Mouse (Mus musculus) CH12.LX (cell line): ENCODE results near the gene Apbb1ip. TPM values are rescaled to one million over a fixed set of nuclear protein-coding genes. Genes with fewer than 3 reads are reported as not detected.

ENCODE experiments used
- DNase-seq: peaks from one replicate; pipeline ENCODE4 v3.0.0-alpha.2; 2013; ENCODE audit errors: extremely low read depth
- H3K27ac ChIP-seq: 2 replicates; pipeline ENCODE4 v1.5.1; 2012; ENCODE audit warnings: low read depth, mild to moderate bottlenecking, control low read depth, moderate library complexity; ENCODE audit not compliant: insufficient read depth
- H3K27me3 ChIP-seq: replicated peaks from 2 replicates; pipeline ENCODE3; 2012; ENCODE audit warnings: inconsistent platforms
- H3K36me3 ChIP-seq, 2 experiments: replicated peaks in 1 of 2; 2 replicates each; pipeline versions ENCODE3 to v1.6.1; 2012; ENCODE audit warnings: inconsistent platforms in 1 of 2, low read length in 1 of 2, mild to moderate bottlenecking in 1 of 2, mixed read lengths in 1 of 2, moderate library complexity in 1 of 2; ENCODE audit not compliant: control insufficient read depth in 1 of 2, insufficient read depth in 1 of 2
- H3K4me1 ChIP-seq, 2 experiments: 2 replicates each; pipeline ENCODE4 v1.6.1; 2012; ENCODE audit warnings: inconsistent platforms in 1 of 2, moderate library complexity in 1 of 2; ENCODE audit not compliant: insufficient read depth in 2 of 2, control insufficient read depth in 1 of 2
- H3K4me2 ChIP-seq: 2 replicates; pipeline ENCODE4 v1.6.1; 2012; ENCODE audit warnings: low read depth, mild to moderate bottlenecking, control low read depth; ENCODE audit not compliant: poor library complexity, insufficient read depth, severe bottlenecking
- H3K4me3 ChIP-seq, 3 experiments: fragments of 150-350 bp in 1 of 3; sonication (generic) in 1 of 3; replicated peaks in 1 of 3; 2 replicates each; pipeline versions ENCODE3 to v1.5.1; 2011 to 2012; ENCODE audit warnings: low read depth in 2 of 3, low read length in 2 of 3, mild to moderate bottlenecking in 2 of 3, moderate library complexity in 2 of 3, control low read depth in 1 of 3, improper control_type of control experiment in 1 of 3, inconsistent platforms in 1 of 3, mixed read lengths in 1 of 3; ENCODE audit not compliant: poor library complexity in 1 of 3
- H3K79me2 ChIP-seq: replicated peaks from 2 replicates; pipeline ENCODE4 v1.6.1; 2012; ENCODE audit warnings: mild to moderate bottlenecking, moderate library complexity; ENCODE audit not compliant: control insufficient read depth, poor library complexity, insufficient read depth, severe bottlenecking; ENCODE audit errors: extremely low read depth
- H3K9ac ChIP-seq: 2 replicates; pipeline ENCODE4 v1.6.1; 2012; ENCODE audit warnings: low read depth, mild to moderate bottlenecking, control low read depth, moderate library complexity; ENCODE audit not compliant: insufficient read depth
- H3K9me3 ChIP-seq: replicated peaks from 2 replicates; pipeline ENCODE3; 2012; ENCODE audit warnings: low read length, inconsistent platforms, mixed read lengths
- CHD2 ChIP-seq: IDR thresholded peaks from 2 replicates; pipeline ENCODE4 v1.6.1; 2011; ENCODE audit warnings: low read length, improper control_type of control experiment
- CTCF ChIP-seq, 2 experiments: IDR thresholded peaks in 1 of 2; conservative IDR thresholded peaks in 1 of 2; 2 replicates each; pipeline ENCODE4 v1.5.1; 2011 to 2012; ENCODE audit warnings: low read depth in 2 of 2, low read length in 2 of 2, improper control_type of control experiment in 1 of 2, inconsistent platforms in 1 of 2, mild to moderate bottlenecking in 1 of 2, moderate library complexity in 1 of 2
- E2F4 ChIP-seq: IDR thresholded peaks from 2 replicates; pipeline ENCODE4 v1.6.1; 2011; ENCODE audit warnings: low read depth, low read length, improper control_type of control experiment; ENCODE audit not compliant: insufficient replicate concordance
- EP300 ChIP-seq: IDR thresholded peaks from 2 replicates; pipeline ENCODE4 v1.6.1; 2011; ENCODE audit warnings: low read length, improper control_type of control experiment
- ETS1 ChIP-seq: conservative IDR thresholded peaks from 2 replicates; pipeline ENCODE4 v1.6.1; 2012; ENCODE audit warnings: low read depth, mild to moderate bottlenecking, inconsistent platforms, low read length, improper control_type of control experiment, moderate library complexity
- HCFC1 ChIP-seq: IDR thresholded peaks from 2 replicates; pipeline ENCODE4 v1.6.1; 2012; ENCODE audit warnings: low read depth, mild to moderate bottlenecking, inconsistent platforms, low read length, improper control_type of control experiment
- IRF4 ChIP-seq: IDR thresholded peaks from 2 replicates; pipeline ENCODE4 v1.6.1; 2014; ENCODE audit warnings: low read depth, mild to moderate bottlenecking, inconsistent platforms, low read length, improper control_type of control experiment
- JUN ChIP-seq: IDR thresholded peaks from 2 replicates; pipeline ENCODE4 v1.6.1; 2011; ENCODE audit warnings: low read depth, mild to moderate bottlenecking, low read length, improper control_type of control experiment, moderate library complexity; ENCODE audit not compliant: insufficient read depth
- JUND ChIP-seq: conservative IDR thresholded peaks from 2 replicates; pipeline ENCODE4 v1.6.1; 2011; ENCODE audit warnings: low read depth, low read length, improper control_type of control experiment
- KAT2A ChIP-seq: IDR thresholded peaks from 2 replicates; pipeline ENCODE4 v1.6.1; 2012; ENCODE audit warnings: low read length, improper control_type of control experiment, inconsistent platforms; ENCODE audit not compliant: insufficient replicate concordance
- MAFK ChIP-seq: IDR thresholded peaks from 2 replicates; pipeline ENCODE4 v1.6.1; 2011; ENCODE audit warnings: low read length, improper control_type of control experiment; ENCODE audit not compliant: insufficient replicate concordance
- MAX ChIP-seq: IDR thresholded peaks from 2 replicates; pipeline ENCODE4 v1.6.1; 2011; ENCODE audit warnings: low read length, improper control_type of control experiment
- MEF2A ChIP-seq: IDR thresholded peaks from 2 replicates; pipeline ENCODE4 v1.6.1; 2014; ENCODE audit warnings: low read depth, mild to moderate bottlenecking, inconsistent platforms, low read length, improper control_type of control experiment, borderline replicate concordance
- MXI1 ChIP-seq: IDR thresholded peaks from 2 replicates; pipeline ENCODE4 v1.6.1; 2011; ENCODE audit warnings: mild to moderate bottlenecking, low read depth, low read length, improper control_type of control experiment
- NELFE ChIP-seq: IDR thresholded peaks from 2 replicates; pipeline ENCODE4 v1.6.1; 2011; ENCODE audit warnings: low read depth, low read length, improper control_type of control experiment
- NRF1 ChIP-seq: IDR thresholded peaks from 2 replicates; pipeline ENCODE4 v1.6.1; 2014; ENCODE audit warnings: low read depth, mild to moderate bottlenecking, inconsistent platforms, low read length, improper control_type of control experiment, moderate library complexity
- POLR2A ChIP-seq: IDR thresholded peaks from 2 replicates; pipeline ENCODE4 v1.6.1; 2011; ENCODE audit warnings: low read depth, mild to moderate bottlenecking, improper control_type of control experiment, low read length
- RAD21 ChIP-seq: IDR thresholded peaks from 2 replicates; pipeline ENCODE4 v1.6.1; 2011; ENCODE audit warnings: low read depth, mild to moderate bottlenecking, low read length, improper control_type of control experiment, moderate library complexity
- SIN3A ChIP-seq: IDR thresholded peaks from 2 replicates; pipeline ENCODE4 v1.6.1; 2012; ENCODE audit warnings: low read length, improper control_type of control experiment, inconsistent platforms
- SMC3 ChIP-seq: IDR thresholded peaks from 2 replicates; pipeline ENCODE4 v1.6.1; 2011; ENCODE audit warnings: low read depth, low read length, improper control_type of control experiment
- TBP ChIP-seq: conservative IDR thresholded peaks from 2 replicates; pipeline ENCODE4 v1.6.1; 2011; ENCODE audit warnings: low read depth, low read length, improper control_type of control experiment
- USF1 ChIP-seq: IDR thresholded peaks from 2 replicates; pipeline ENCODE4 v1.6.1; 2014; ENCODE audit warnings: low read depth, mild to moderate bottlenecking, inconsistent platforms, low read length, improper control_type of control experiment
- ZKSCAN1 ChIP-seq: IDR thresholded peaks from 2 replicates; pipeline ENCODE4 v1.6.1; 2012; ENCODE audit warnings: low read depth, inconsistent platforms, low read length, improper control_type of control experiment, borderline replicate concordance
- ZMIZ1 ChIP-seq: IDR thresholded peaks from 2 replicates; pipeline ENCODE4 v1.6.1; 2012; ENCODE audit warnings: low read depth, mild to moderate bottlenecking, inconsistent platforms, low read length, improper control_type of control experiment
- dilution Hi-C: fragments of 300-500 bp; cut with MboI; formaldehyde crosslinking; loops from 2 replicates; pipeline ENCODE4 v1.14.3; 2020; ENCODE audit warnings: low sequenced_read_pairs; ENCODE audit not compliant: extremely low pct_unique_long_range_greater_than_20kb, extremely low pct_ligation_motif_present
- in situ Hi-C: fragments of 300-500 bp; cut with MboI; formaldehyde crosslinking; loops from 3 replicates; pipeline ENCODE4 v1.14.3; 2019; ENCODE audit warnings: low sequenced_read_pairs, low pct_ligation_motif_present, low pct_unique_long_range_greater_than_20kb, mixed read lengths
- polyA plus RNA-seq: library from polyadenylated mRNA; unstranded; fragments of >175 nt; gene quantifications from 2 replicates; pipeline ENCODE4 v1.2.1, GENCODE M21; 2012; ENCODE audit warnings: low read depth; ENCODE audit not compliant: insufficient read length
- total RNA-seq, 2 experiments: library from RNA; depleted of rRNA; stranded (reverse); fragments of 300-350 nt in 1 of 2; fragments of >200 nt in 1 of 2; gene quantifications; 2 replicates each; pipeline ENCODE4 v1.2.3; 2012 to 2014

Apbb1ip gene
- total and polyA plus RNA-seq, 3 experiments = 3.5 to 59.9 (median 4.0) TPM

GRCm38 (mm10) chr2:22857501-22857900 lies 83.6 kb downstream of the Apbb1ip start:
- DNase-seq = peak; percentile 83
- Histone ChIP-seq H3K4me1 (peaks cover 8 to 18% of the 10 kb centered on the region in 2 experiments; a peak in 3 of 4 replicates), H3K4me2 (peak overlapping the region; percentile 75), H3K9ac (no peak overlapping the region), H3K9me3 (no peaks in the 10 kb centered on the region), H3K36me3 (peaks cover 7 to 71% of the 10 kb centered on the region in 2 experiments), H3K27me3 (no peaks in the 10 kb centered on the region), H3K79me2 (no peaks in the 10 kb centered on the region), H3K27ac (no peak overlapping the region), H3K4me3 (no peak overlapping the region)
- in situ Hi-C loops (loop anchor here (25.0 kb wide), 1 partner anchor 895 kb away; no protein-coding TSS in a partner anchor), dilution Hi-C loops (no loop called here)
- TF ChIP-seq NELFE (no peak), JUND (peak; percentile 94), EP300 (peak; percentile 71), SIN3A (peak; percentile 21; the same call in 1 of the 2 replicates), CHD2 (no peak), E2F4 (no peak), CTCF (conservative IDR thresholded peaks at IDR 0.05 in 1 of 2, IDR thresholded peaks at IDR 0.05 in 1 of 2; ENCODE audit: low read depth in 2 of 2, low read length in 2 of 2) (no peak), HCFC1 (no peak), MAX (no peak), JUN (peak; percentile 79), MXI1 (peak; percentile 90), KAT2A (no peak), IRF4 (peak; percentile 91)

- Histone ChIP-seq H3K36me3 (peaks cover 4 to 64% of the 10 kb centered on the region in 2 experiments), H3K27me3 (no peaks in the 10 kb centered on the region), H3K27ac (no peak overlapping the region), H3K4me2 (no peak overlapping the region)
- DNase-seq = no peak
- TF ChIP-seq ZKSCAN1 = no peak
- TF ChIP-seq MAFK = no peak
- TF ChIP-seq MXI1 = no peak
- TF ChIP-seq TBP = no peak
- TF ChIP-seq MEF2A = no peak
- TF ChIP-seq NRF1 = no peak
- TF ChIP-seq ETS1 = no peak
- TF ChIP-seq CHD2 = no peak
- no peak for TF ChIP-seq NELFE
- TF ChIP-seq ZMIZ1 = no peak
- no peak for TF ChIP-seq RAD21
- no peak for TF ChIP-seq USF1
- TF ChIP-seq SIN3A = no peak
- no peak for TF ChIP-seq SMC3
- no peak for TF ChIP-seq POLR2A
- TF ChIP-seq EP300 = no peak
- TF ChIP-seq, all 38 proteins: peak for 0
- dilution Hi-C loops = no loop called here
- no peaks in the 10 kb centered on the region for H3K79me2 ChIP-seq
- H3K4me3 ChIP-seq = no peak overlapping the region
- in situ Hi-C loops = loop anchor here (5.0 to 25.0 kb wide), 2 partner anchors 95 to 900 kb away; no protein-coding TSS in a partner anchor
- no peaks in the 10 kb centered on the region for H3K9me3 ChIP-seq
- peaks cover 4 to 9% of the 10 kb centered on the region in 2 experiments; a peak in 2 of 4 replicates for H3K4me1 ChIP-seq
- no peak overlapping the region for H3K9ac ChIP-seq
These were observed 88.3 kb downstream of the Apbb1ip start for GRCm38 (mm10) chr2:22862194-22862593.
